Mouse (Mus musculus) intestine, postnatal 0 days (tissue): ENCODE data around the gene Heg1. TPM values are rescaled to one million over a fixed set of nuclear protein-coding genes. Genes with fewer than 3 reads are reported as not detected.

Experiments
- ATAC-seq: fragments of 200-750 bp; cut with Nextera tagmentation; 2 replicates; pipeline ENCODE4 v1.8.0; 2017; ENCODE audit warnings: mild to moderate bottlenecking, moderate TSS enrichment, moderate library complexity
- H3K27ac ChIP-seq: fragments of 300-500 bp; sonication (generic); 2 replicates; pipeline ENCODE4 v1.5.1; 2014; ENCODE audit warnings: mild to moderate bottlenecking, low read depth, low read length, moderate library complexity
- H3K27me3 ChIP-seq: fragments of 300-500 bp; sonication (generic); replicated peaks from 2 replicates; pipeline ENCODE4 v1.6.1; 2014; ENCODE audit warnings: low read length, mixed read lengths; ENCODE audit not compliant: control insufficient read depth, insufficient read depth
- H3K36me3 ChIP-seq: fragments of 300-500 bp; sonication (generic); 2 replicates; pipeline ENCODE4 v1.6.1; 2014; ENCODE audit warnings: mild to moderate bottlenecking, moderate library complexity; ENCODE audit not compliant: control insufficient read depth, insufficient read depth
- H3K4me1 ChIP-seq: fragments of 300-500 bp; sonication (generic); replicated peaks from 2 replicates; pipeline ENCODE4 v1.6.1; 2014; ENCODE audit warnings: antibody characterized with exemption, low read length, mixed read lengths; ENCODE audit not compliant: control insufficient read depth, insufficient read depth
- H3K4me2 ChIP-seq: fragments of 300-500 bp; sonication (generic); replicated peaks from 2 replicates; pipeline ENCODE4 v1.6.1; 2014; ENCODE audit warnings: low read depth, mild to moderate bottlenecking, moderate library complexity
- H3K4me3 ChIP-seq: fragments of 300-500 bp; sonication (generic); 2 replicates; pipeline ENCODE4 v1.5.1; 2014; ENCODE audit warnings: low read depth, low read length
- H3K9ac ChIP-seq: fragments of 300-500 bp; sonication (generic); 2 replicates; pipeline ENCODE4 v1.6.1; 2014; ENCODE audit warnings: mild to moderate bottlenecking, low read depth, low read length
- H3K9me3 ChIP-seq: fragments of 300-500 bp; sonication (generic); 2 replicates; pipeline ENCODE4 v1.6.1; 2016; ENCODE audit warnings: mixed run types; ENCODE audit not compliant: control insufficient read depth
- CTCF ChIP-seq: sonication (generic); IDR thresholded peaks from 2 replicates; pipeline ENCODE4 v1.5.1; 2016; ENCODE audit warnings: low read depth, mild to moderate bottlenecking, control low read depth, antibody characterized with exemption, moderate library complexity
- WGBS: fragments of 180-500 bp; shearing (Covaris S2); extraction: QIAGEN DNeasy Blood & Tissue Kit; methylation state at CpG from one replicate; pipeline ENCODE4 v1.1.7; 2014; 5-methylcytosine and 5-hydroxymethylcytosine counted together
- polyA plus RNA-seq: library from polyadenylated mRNA; unstranded; fragments of >200 nt; fragmentation: Nextera tagmentation; extraction: Ambion mirVana; gene quantifications from 2 replicates; pipeline ENCODE4 v1.2.1, GENCODE M21; 2015

Heg1 gene
- polyA plus RNA-seq, 1 experiment from 2014 or later, result 11.6 TPM

- peak overlapping the region; percentile 5; the same call in 1 of the 2 replicates for H3K27ac ChIP-seq
- H3K9ac ChIP-seq, result no peak overlapping the region
- H3K27me3 ChIP-seq, result no peaks in the 10 kb centered on the region
- no peak overlapping the region for H3K4me2 ChIP-seq
- peaks cover 6% of the 10 kb centered on the region; the same call in 1 of the 2 replicates for H3K4me1 ChIP-seq
- H3K36me3 ChIP-seq, result no peaks in the 10 kb centered on the region
- H3K4me3 ChIP-seq, result no peak overlapping the region
- no peaks in the 10 kb centered on the region for H3K9me3 ChIP-seq
- TF ChIP-seq CTCF, result no peak
- no peak for ATAC-seq
- 80% methylated on average over 10 of the region's 10 CpGs for WGBS
Measured at GRCm38 (mm10) chr16:33675151-33675847, 8.9 kb upstream of the Heg1 start.

GRCm38 (mm10) chr16:33675848-33676184, 8.4 kb upstream of the Heg1 start:
- Histone ChIP-seq H3K4me2 (no peak overlapping the region), H3K9ac (no peak overlapping the region), H3K4me3 (no peak overlapping the region), H3K27ac (peak overlapping the region; percentile 5; the same call in 1 of the 2 replicates), H3K4me1 (peaks cover 6% of the 10 kb centered on the region; the same call in 1 of the 2 replicates), H3K27me3 (no peaks in the 10 kb centered on the region), H3K36me3 (no peaks in the 10 kb centered on the region), H3K9me3 (no peaks in the 10 kb centered on the region)
- 76% methylated on average over 3 of the region's 3 CpGs for WGBS
- no peak for TF ChIP-seq CTCF
- ATAC-seq, result no peak

GRCm38 (mm10) chr16:33676347-33677312, 7.5 kb upstream of the Heg1 start:
- H3K36me3 ChIP-seq, result no peaks in the 10 kb centered on the region
- H3K4me3 ChIP-seq, result no peak overlapping the region
- no peaks in the 10 kb centered on the region for H3K27me3 ChIP-seq
- H3K9ac ChIP-seq, result no peak overlapping the region
- no peak; the same call in 1 of the 2 replicates for ATAC-seq
- H3K27ac ChIP-seq, result peak overlapping the region; percentile 54
- H3K9me3 ChIP-seq, result no peaks in the 10 kb centered on the region
- no peak overlapping the region for H3K4me2 ChIP-seq
- WGBS, result 53% methylated on average over 7 of the region's 7 CpGs
- TF ChIP-seq CTCF, result no peak
- peaks cover 6% of the 10 kb centered on the region; the same call in 1 of the 2 replicates for H3K4me1 ChIP-seq

- 89% methylated on average over 7 of the region's 7 CpGs for WGBS
- no peaks in the 10 kb centered on the region for H3K27me3 ChIP-seq
- TF ChIP-seq CTCF, result no peak
Measured at GRCm38 (mm10) chr16:33677313-33677690, 6.9 kb upstream of the Heg1 start.

GRCm38 (mm10) chr16:33677901-33678300, 6.3 kb upstream of the Heg1 start:
- Histone ChIP-seq H3K9ac (no peak overlapping the region), H3K27ac (no peak overlapping the region), H3K4me3 (no peak overlapping the region), H3K9me3 (no peaks in the 10 kb centered on the region), H3K27me3 (no peaks in the 10 kb centered on the region), H3K4me1 (peaks cover 6% of the 10 kb centered on the region; the same call in 1 of the 2 replicates), H3K36me3 (no peaks in the 10 kb centered on the region), H3K4me2 (no peak overlapping the region)
- no peak for ATAC-seq
- WGBS, result 81% methylated on average over 5 of the region's 5 CpGs
- TF ChIP-seq CTCF, result no peak

More at GRCm38 (mm10) chr16:33677313-33677690, 6.9 kb upstream of the Heg1 start:
- H3K27ac ChIP-seq, result no peak overlapping the region
- no peak overlapping the region for H3K4me3 ChIP-seq
- H3K36me3 ChIP-seq, result no peaks in the 10 kb centered on the region
- H3K4me2 ChIP-seq, result no peak overlapping the region
- no peaks in the 10 kb centered on the region for H3K9me3 ChIP-seq
- H3K9ac ChIP-seq, result no peak overlapping the region
- H3K4me1 ChIP-seq, result peaks cover 6% of the 10 kb centered on the region; the same call in 1 of the 2 replicates
- no peak for ATAC-seq

GRCm38 (mm10) chr16:33680271-33680670, 3.9 kb upstream of the Heg1 start:
- Histone ChIP-seq H3K9me3 (no peaks in the 10 kb centered on the region), H3K4me3 (no peak overlapping the region), H3K4me2 (no peak overlapping the region), H3K27me3 (no peaks in the 10 kb centered on the region), H3K36me3 (no peaks in the 10 kb centered on the region), H3K9ac (no peak overlapping the region), H3K27ac (no peak overlapping the region), H3K4me1 (peaks cover 6% of the 10 kb centered on the region; the same call in 1 of the 2 replicates)
- ATAC-seq, result no peak
- no peak for TF ChIP-seq CTCF
- 84% methylated on average over 7 of the region's 7 CpGs for WGBS
